Mouse (Mus musculus): Measurements from ENCODE around the gene Msn. TPM values are rescaled to one million over a fixed set of nuclear protein-coding genes. Genes with fewer than 3 reads are reported as not detected.
"Not testable (repeated sequence)": the region's sequence is repeated elsewhere in the genome, so short reads cannot be mapped to it uniquely, and the experiment has no call there.

Msn gene
- polyA plus RNA-seq, 1 experiment from 2014 or later, result 63.3 TPM

GRCm38 (mm10) chrX:96178437-96178836 lies 82.6 kb downstream of the Msn start:
- 20% methylated on average over 1 of the region's 1 CpGs for WGBS
- ATAC-seq, result no peak
- no peak overlapping the region for H3K9ac ChIP-seq (ENCODE audit: low read depth, low read length)
- H3K27me3 ChIP-seq (replicated peaks; ENCODE audit: control insufficient read depth, insufficient read depth, low read length), result no peaks in the 10 kb centered on the region
- no peak overlapping the region for H3K4me2 ChIP-seq (ENCODE audit: low read depth, low read length)
- no peak overlapping the region for H3K4me3 ChIP-seq (ENCODE audit: low read length)
- no peaks in the 10 kb centered on the region for H3K4me1 ChIP-seq (ENCODE audit: control insufficient read depth, insufficient read depth, low read length)
- no peaks in the 10 kb centered on the region for H3K36me3 ChIP-seq (ENCODE audit: control insufficient read depth, insufficient read depth, low read length)
- no peak overlapping the region for H3K27ac ChIP-seq (ENCODE audit: low read length)
- H3K9me3 ChIP-seq (ENCODE audit: control insufficient read depth, low read length), result no peaks in the 10 kb centered on the region

- H3K9ac ChIP-seq (ENCODE audit: low read depth, low read length), result no peak overlapping the region
- no peak overlapping the region for H3K27ac ChIP-seq (ENCODE audit: low read length)
- no peak overlapping the region for H3K4me3 ChIP-seq (ENCODE audit: low read length)
- no peak for ATAC-seq
- no peaks in the 10 kb centered on the region for H3K4me1 ChIP-seq (ENCODE audit: control insufficient read depth, insufficient read depth, low read length)
- no peaks in the 10 kb centered on the region for H3K9me3 ChIP-seq (ENCODE audit: control insufficient read depth, low read length)
- H3K27me3 ChIP-seq (replicated peaks; ENCODE audit: control insufficient read depth, insufficient read depth, low read length), result no peaks in the 10 kb centered on the region
- WGBS, result 67% methylated on average over 5 of the region's 5 CpGs
- H3K36me3 ChIP-seq (ENCODE audit: control insufficient read depth, insufficient read depth, low read length), result no peaks in the 10 kb centered on the region
- H3K4me2 ChIP-seq (ENCODE audit: low read depth, low read length), result no peak overlapping the region
Observed at GRCm38 (mm10) chrX:96184100-96184732, 88.4 kb downstream of the Msn start.

- ATAC-seq; H3K4me2 ChIP-seq (ENCODE audit: low read depth, low read length); H3K4me1 ChIP-seq (ENCODE audit: control insufficient read depth, insufficient read depth, low read length); H3K27ac ChIP-seq (ENCODE audit: low read length); H3K36me3 ChIP-seq (ENCODE audit: control insufficient read depth, insufficient read depth, low read length); H3K9ac ChIP-seq (ENCODE audit: low read depth, low read length); H3K27me3 ChIP-seq (replicated peaks; ENCODE audit: control insufficient read depth, insufficient read depth, low read length); H3K4me3 ChIP-seq (ENCODE audit: low read length); H3K9me3 ChIP-seq (ENCODE audit: control insufficient read depth, low read length): not testable (repeated sequence)
- WGBS, result 82% methylated on average over 3 of the region's 3 CpGs
Observed at GRCm38 (mm10) chrX:96205143-96205542, 109.3 kb downstream of the Msn start.

GRCm38 (mm10) chrX:96206872-96207271 lies 111.0 kb downstream of the Msn start:
- no peaks in the 10 kb centered on the region for H3K4me1 ChIP-seq (ENCODE audit: control insufficient read depth, insufficient read depth, low read length)
- 46% methylated on average over 1 of the region's 1 CpGs for WGBS
- H3K36me3 ChIP-seq (ENCODE audit: control insufficient read depth, insufficient read depth, low read length), result no peaks in the 10 kb centered on the region
- no peak overlapping the region for H3K9ac ChIP-seq (ENCODE audit: low read depth, low read length)
- no peak overlapping the region for H3K4me3 ChIP-seq (ENCODE audit: low read length)
- no peaks in the 10 kb centered on the region for H3K9me3 ChIP-seq (ENCODE audit: control insufficient read depth, low read length)
- H3K27me3 ChIP-seq (replicated peaks; ENCODE audit: control insufficient read depth, insufficient read depth, low read length), result no peaks in the 10 kb centered on the region
- no peak for ATAC-seq
- H3K4me2 ChIP-seq (ENCODE audit: low read depth, low read length), result no peak overlapping the region
- H3K27ac ChIP-seq (ENCODE audit: low read length), result no peak overlapping the region

GRCm38 (mm10) chrX:96218088-96218487 lies 122.2 kb downstream of the Msn start:
- H3K4me2 ChIP-seq (ENCODE audit: low read depth, low read length), result no peak overlapping the region
- H3K36me3 ChIP-seq (ENCODE audit: control insufficient read depth, insufficient read depth, low read length), result no peaks in the 10 kb centered on the region
- no peaks in the 10 kb centered on the region for H3K9me3 ChIP-seq (ENCODE audit: control insufficient read depth, low read length)
- no peak overlapping the region for H3K27ac ChIP-seq (ENCODE audit: low read length)
- 50% methylated on average over 1 of the region's 1 CpGs for WGBS
- H3K4me1 ChIP-seq (ENCODE audit: control insufficient read depth, insufficient read depth, low read length), result no peaks in the 10 kb centered on the region
- no peak overlapping the region for H3K9ac ChIP-seq (ENCODE audit: low read depth, low read length)
- no peaks in the 10 kb centered on the region for H3K27me3 ChIP-seq (replicated peaks; ENCODE audit: control insufficient read depth, insufficient read depth, low read length)
- ATAC-seq, result no peak
- H3K4me3 ChIP-seq (ENCODE audit: low read length), result no peak overlapping the region

Other genes with a start within 250 kb of the Msn start
- 62.7 and 65.6 TPM in 2 replicates for gene Las1l, start 139.1 kb upstream of the Msn start, polyA plus RNA-seq (2015; fragmentation: Nextera tagmentation; extraction: Ambion mirVana)
- not detected in 2 replicates for gene Vsig4, start 197.4 kb downstream of the Msn start, polyA plus RNA-seq (2015; fragmentation: Nextera tagmentation; extraction: Ambion mirVana)

Data from intestine, embryonic 16.5 days (tissue).